ENCODE assay signal across 10 mouse cellular contexts in the genomic region with DNA sequence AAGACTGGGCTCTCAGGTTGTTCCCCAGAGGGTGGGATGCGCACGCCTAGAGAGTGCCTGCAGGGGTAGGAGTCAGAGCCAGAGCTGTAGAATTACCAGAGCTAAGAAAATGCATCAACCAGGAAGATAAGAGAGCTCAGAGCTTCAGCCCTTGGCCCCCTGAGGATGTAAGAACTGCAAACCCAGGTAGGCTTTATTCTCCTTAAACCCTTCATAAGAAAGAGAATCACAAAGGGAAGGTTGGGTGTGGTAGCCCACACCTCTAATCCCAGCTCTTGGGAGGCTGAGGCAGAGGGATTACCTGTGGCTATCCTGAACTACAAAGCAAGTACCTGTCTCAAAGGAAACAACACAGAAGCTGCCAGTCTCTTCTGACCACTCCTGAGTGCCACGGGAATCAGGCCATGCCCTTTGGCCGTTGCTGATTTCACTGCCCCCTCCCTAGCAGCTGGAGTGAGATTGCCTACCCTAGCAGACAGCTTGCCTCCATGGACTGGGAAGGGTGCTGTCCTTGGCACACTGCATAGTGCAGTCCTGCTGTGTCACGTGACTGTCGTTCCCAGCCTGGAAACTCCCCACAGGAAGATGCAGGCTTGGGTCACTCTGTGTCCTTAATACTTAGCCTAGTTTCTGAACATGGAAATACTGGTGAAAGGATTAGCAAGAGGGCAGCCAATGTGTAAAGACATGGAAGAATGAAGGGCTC. TPM values are rescaled to one million over a fixed set of nuclear protein-coding genes. Genes with fewer than 3 reads are reported as not detected.
DNase-seq lines count a peak whose midpoint lies in the region; TF ChIP-seq lines count a peak whose summit lies in the region.
"Had no signal": no experiment of that assay in that cellular context is flagged by ENCODE, and none has a peak within 500 bp of the region (broad histone marks: within the 10 kb centered on the region; RNA-seq: fewer than 3 reads in every experiment).

No protein-coding gene starts in this region.

- no peak overlapping the region for H3K9ac ChIP-seq in liver, adult 2 months (ENCODE audit: low read depth, low read length)
- H3K9ac ChIP-seq: liver, embryonic 15.5 days had no signal

- H3K4me1 ChIP-seq in liver, adult 2 months (ENCODE audit: control insufficient read depth, insufficient read depth, low read length), result peaks cover 13% of the 10 kb centered on the region; the same call in 1 of the 2 replicates

- 32% methylated on average over 6 of the region's 6 CpGs for WGBS in liver, adult 2 months

- no peak for TF ChIP-seq CTCF in liver, adult 2 months (IDR thresholded peaks at IDR 0.05; ENCODE audit: low read depth, low read length)
- TF ChIP-seq CTCF in left cerebral cortex, adult 2 months (IDR thresholded peaks at IDR 0.05), result no peak

- H3K4me3 ChIP-seq in liver, adult 2 months (ENCODE audit: insufficient read depth, low read depth, low read length), result no peak overlapping the region
- H3K4me3 ChIP-seq in myocyte, result no peak overlapping the region
- H3K4me3 ChIP-seq in left cerebral cortex, adult 2 months, result no peak overlapping the region
- H3K4me3 ChIP-seq: liver, embryonic 15.5 days had no signal

- DNase-seq in liver, adult 2 months (ENCODE audit: extremely low read depth, low read depth, low spot score), result peak; percentile 83
- no peak for DNase-seq in liver
- peak; percentile 61 to 75 for DNase-seq in heart, adult 9 months (ENCODE audit: low spot score in 2 of 2)
- DNase-seq in kidney, postnatal 10 days, result peak; percentile 66
- no peak for DNase-seq in right cerebral cortex, postnatal 10 days (ENCODE audit: low spot score in 2 of 2)
- no peak for DNase-seq in testis, postnatal 14 days (ENCODE audit: low spot score)
- DNase-seq in left cerebral cortex, adult 2 months (ENCODE audit: extremely low spot score in 1 of 2, low spot score in 2 of 2), result no peak
- DNase-seq: right cerebral cortex, postnatal 4 days had no signal

- H3K4me2 ChIP-seq in myocyte (ENCODE audit: low read depth), result no peak overlapping the region
- H3K4me2 ChIP-seq: liver, embryonic 15.5 days had no signal

- H3K27me3 ChIP-seq in liver, adult 2 months (ENCODE audit: control insufficient read depth, insufficient read depth, low read length), result no peaks in the 10 kb centered on the region
- no peaks in the 10 kb centered on the region for H3K27me3 ChIP-seq in myocyte (ENCODE audit: control insufficient read depth, insufficient read depth, insufficient read length)

- TF ChIP-seq POLR2A in liver, adult 2 months (IDR thresholded peaks at IDR 0.05; ENCODE audit: extremely low read depth, insufficient read depth, low read length), result no peak
- TF ChIP-seq POLR2A in myocyte (IDR thresholded peaks at IDR 0.05; ENCODE audit: insufficient read length, low read depth), result no peak

- H3K79me2 ChIP-seq in liver, adult 2 months (ENCODE audit: control insufficient read depth, insufficient read depth, low read length), result no peaks in the 10 kb centered on the region
- no peaks in the 10 kb centered on the region for H3K79me2 ChIP-seq in myocyte (ENCODE audit: control insufficient read depth, insufficient read depth)

- intact Hi-C loops in left cerebral cortex, adult 2 months (cut with DNase I), result no loop called here

- H3K27ac ChIP-seq in liver, adult 2 months (replicated peaks; ENCODE audit: insufficient read depth, low read depth, low read length), result no peak overlapping the region
- H3K27ac ChIP-seq in left cerebral cortex, adult 2 months, result no peak overlapping the region
- H3K27ac ChIP-seq: liver, embryonic 15.5 days had no signal

- peaks cover 3% of the 10 kb centered on the region for H3K36me3 ChIP-seq in liver, adult 2 months (ENCODE audit: control insufficient read depth, insufficient read depth, low read length)
- H3K36me3 ChIP-seq in myocyte (ENCODE audit: control insufficient read depth, insufficient read depth), result peaks cover 4% of the 10 kb centered on the region

- H3ac ChIP-seq in myocyte (ENCODE audit: control insufficient read depth, insufficient read length), result no peak overlapping the region

TF ChIP-seq in myocyte, 11 proteins besides CTCF, POLR2A, EP300 and RAD21:
- TF ChIP-seq SRF (IDR thresholded peaks at IDR 0.05; ENCODE audit: control insufficient read depth, insufficient read length, low read depth) (no peak), POLR2AphosphoS2 (IDR thresholded peaks at IDR 0.05; ENCODE audit: insufficient read length, low read depth) (peak; percentile 70)

RNA-seq across cellular contexts. Expression of a gene that starts 5.4 kb away (rescaled TPM):
- not detected in 2 replicates for total RNA-seq in liver, adult 2 months (2014; rRNA removed)
- not detected in 2 replicates for polyA plus RNA-seq in liver, adult 2 months (2012; rRNA removed)
- polyA plus RNA-seq in myocyte (2012; fragmentation: generic; extraction: Trizol), result 8.3 TPM
- not detected for total RNA-seq in left cerebral cortex, adult 2 months (2021)
- polyA plus RNA-seq: liver, embryonic 15.5 days had no signal

RNA-seq across cellular contexts. Expression of a gene that starts 43.4 kb away (rescaled TPM):
- total RNA-seq in liver, adult 2 months (2014; rRNA removed), result 12.2 and 15.6 TPM in 2 replicates
- 12.9 and 13.1 TPM in 2 replicates for polyA plus RNA-seq in liver, adult 2 months (2012; rRNA removed)
- 52.2 TPM for polyA plus RNA-seq in myocyte (2012; fragmentation: generic; extraction: Trizol)
- 10 to 100 TPM; 72.3 to 77.2 TPM for total RNA-seq in left cerebral cortex, adult 2 months (2021)

Comparison
In these comparisons a context has a peak if more than half of its experiments do, and no peak if none do; other contexts are left out.
1. DNase-seq: peak in liver, adult 2 months (single experiment), heart, adult 9 months (2 of 2) and kidney, postnatal 10 days (single experiment); none in liver (single experiment), right cerebral cortex, postnatal 10 days (0 of 2), testis, postnatal 14 days (single experiment) and left cerebral cortex, adult 2 months (0 of 2).